Mouse (Mus musculus) stomach, embryonic 14.5 days (tissue): ENCODE measurements at regions not wholly inside any gene's neighbourhood (a gene's known extent, or its start where the extent isn't known, plus 50 kb on each side); places are given as distances from the start of the nearest gene placed in this dataset.

ENCODE experiments used
- ATAC-seq: fragments of 200-750 bp; cut with Nextera tagmentation; 2 replicates; pipeline ENCODE4 v1.8.0; 2017; ENCODE audit warnings: low read depth, moderate TSS enrichment; ENCODE audit not compliant: insufficient number of reproducible peaks, insufficient read depth, low FRiP score
- H3K27ac ChIP-seq: fragments of 300-500 bp; sonication (generic); 2 replicates; pipeline ENCODE4 v1.5.1; 2014; ENCODE audit warnings: mild to moderate bottlenecking, low read length, moderate library complexity, mixed read lengths
- H3K27me3 ChIP-seq: fragments of 300-500 bp; sonication (generic); 2 replicates; pipeline ENCODE4 v1.6.1; 2014; ENCODE audit warnings: low read length, control low read depth, mixed read lengths; ENCODE audit not compliant: control insufficient read depth, insufficient read depth
- H3K36me3 ChIP-seq: fragments of 300-500 bp; sonication (generic); 2 replicates; pipeline ENCODE4 v1.6.1; 2014; ENCODE audit warnings: mild to moderate bottlenecking, control low read depth, low read length, moderate library complexity, mixed read lengths; ENCODE audit not compliant: control insufficient read depth, insufficient read depth
- H3K4me1 ChIP-seq: fragments of 300-500 bp; sonication (generic); 2 replicates; pipeline ENCODE4 v1.6.1; 2014; ENCODE audit warnings: low read length, control low read depth, mixed read lengths; ENCODE audit not compliant: control insufficient read depth, insufficient read depth
- H3K4me2 ChIP-seq: fragments of 300-500 bp; sonication (generic); replicated peaks from 2 replicates; pipeline ENCODE4 v1.6.1; 2014; ENCODE audit warnings: low read depth, low read length, control low read depth
- H3K4me3 ChIP-seq: fragments of 300-500 bp; sonication (generic); 2 replicates; pipeline ENCODE4 v1.5.1; 2014; ENCODE audit warnings: low read depth, low read length, control low read depth
- H3K9ac ChIP-seq: fragments of 300-500 bp; sonication (generic); replicated peaks from 2 replicates; pipeline ENCODE4 v1.6.1; 2014; ENCODE audit warnings: low read depth, mild to moderate bottlenecking, control low read depth, low read length, moderate library complexity, mixed read lengths
- H3K9me3 ChIP-seq: fragments of 300-500 bp; sonication (generic); 2 replicates; pipeline ENCODE4 v1.6.1; 2016; ENCODE audit warnings: low read depth, low read length, control low read depth; ENCODE audit not compliant: control insufficient read depth
- WGBS: fragments of 180-500 bp; shearing (Covaris S2); extraction: QIAGEN DNeasy Blood & Tissue Kit; methylation state at CpG from one replicate; pipeline ENCODE4 v1.1.7; 2014; 5-methylcytosine and 5-hydroxymethylcytosine counted together

DNA sequence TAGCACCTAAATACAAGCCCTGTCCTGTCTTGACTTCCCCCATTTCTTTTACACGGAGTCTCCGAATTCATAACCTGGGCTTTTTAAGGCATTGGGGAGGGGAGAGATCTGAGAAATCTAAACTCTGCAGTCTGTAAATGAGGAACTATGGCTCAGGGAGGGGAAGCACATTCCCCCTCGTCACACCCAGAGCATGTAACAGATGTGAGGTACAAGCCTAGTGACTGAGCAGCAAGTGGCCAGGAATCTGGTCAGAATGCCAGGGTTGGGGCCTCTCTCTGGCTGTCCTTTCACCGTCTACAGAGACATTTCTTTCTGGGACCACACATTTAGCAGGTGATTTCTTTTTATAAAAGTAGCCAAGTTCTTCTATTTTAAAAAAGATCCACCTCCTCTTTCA is 289.4 kb downstream of the Gm826 start:
- Histone ChIP-seq H3K4me1 (no peaks in the 10 kb centered on the region), H3K4me3 (no peak overlapping the region), H3K4me2 (no peak overlapping the region), H3K27ac (no peak overlapping the region), H3K36me3 (no peaks in the 10 kb centered on the region), H3K27me3 (no peaks in the 10 kb centered on the region), H3K9me3 (no peaks in the 10 kb centered on the region), H3K9ac (no peak overlapping the region)
- ATAC-seq = no peak
- 71% methylated on average over 4 of the region's 4 CpGs for WGBS

DNA sequence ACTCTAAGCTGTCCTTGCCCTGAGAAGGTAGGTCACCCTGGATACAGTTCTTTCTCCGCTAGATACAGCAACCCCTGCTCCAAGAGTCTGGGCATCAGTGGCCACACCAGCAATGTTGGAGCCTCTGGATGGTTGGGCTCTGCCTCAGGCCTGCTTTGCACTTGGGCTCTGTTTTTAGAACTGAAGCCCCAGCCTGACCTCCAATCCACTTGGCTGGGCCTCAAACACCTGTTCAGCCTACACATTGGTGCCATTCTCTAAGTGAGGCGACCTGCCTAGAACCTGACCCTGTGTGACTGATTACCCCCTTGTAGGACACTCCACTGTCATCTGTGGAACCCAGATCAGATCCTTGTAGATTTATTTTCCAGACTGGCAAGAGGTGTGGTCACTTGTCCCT is 289.8 kb downstream of the Gm826 start:
- Histone ChIP-seq H3K27ac (no peak overlapping the region), H3K4me1 (no peaks in the 10 kb centered on the region), H3K9me3 (no peaks in the 10 kb centered on the region), H3K36me3 (no peaks in the 10 kb centered on the region), H3K4me3 (no peak overlapping the region), H3K27me3 (no peaks in the 10 kb centered on the region), H3K4me2 (no peak overlapping the region), H3K9ac (no peak overlapping the region)
- no peak for ATAC-seq
- 64% methylated on average over 2 of the region's 2 CpGs for WGBS

DNA sequence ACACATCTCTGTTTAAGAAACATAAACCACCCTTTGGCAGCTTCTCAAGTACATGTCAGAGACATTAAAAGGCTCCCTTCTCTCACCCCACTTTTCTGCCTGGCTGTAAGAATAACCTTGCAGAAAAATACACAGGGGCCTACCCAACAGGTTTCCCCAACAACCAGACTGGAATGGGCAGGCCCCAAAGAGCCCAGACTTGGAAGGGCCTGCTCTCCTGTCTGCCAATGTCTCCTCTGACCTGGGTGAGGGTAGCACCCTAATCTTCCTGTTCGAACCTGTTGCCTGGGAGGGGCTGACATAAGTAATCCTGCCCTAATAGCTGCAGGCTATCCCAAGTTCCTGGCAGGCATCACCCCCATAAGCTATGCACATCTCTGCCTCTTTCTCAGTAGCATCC is 304.5 kb downstream of the Gm826 start:
- WGBS = 80% methylated on average over 1 of the region's 1 CpGs
- ATAC-seq = peak; percentile 28; the same call in 1 of the 2 replicates

DNA sequence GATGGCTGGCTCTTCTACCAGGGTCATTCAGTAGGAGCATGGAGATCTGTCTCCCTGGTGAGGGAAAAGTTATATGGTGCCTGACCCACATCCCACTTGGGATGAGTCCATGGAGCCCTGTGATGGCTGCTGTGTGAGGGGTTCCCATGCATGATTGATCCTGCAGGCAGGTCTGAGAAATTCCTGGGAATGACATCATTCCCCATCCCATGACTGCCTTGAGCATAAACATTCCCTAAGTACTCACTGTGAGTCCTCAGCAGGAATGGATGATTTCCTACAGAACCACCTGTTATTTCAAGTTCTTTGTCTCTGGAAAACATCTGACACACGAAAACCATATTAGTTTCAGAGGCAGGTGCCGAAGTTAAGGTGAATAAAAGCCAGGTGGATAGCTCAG is 305.5 kb downstream of the Gm826 start:
- Histone ChIP-seq H3K4me1 (no peaks in the 10 kb centered on the region; the same call in 1 of the 2 replicates), H3K4me3 (no peak overlapping the region), H3K27ac (no peak overlapping the region), H3K9ac (no peak overlapping the region), H3K27me3 (no peaks in the 10 kb centered on the region), H3K4me2 (no peak overlapping the region), H3K36me3 (no peaks in the 10 kb centered on the region), H3K9me3 (no peaks in the 10 kb centered on the region)
- 71% methylated on average over 2 of the region's 2 CpGs for WGBS
- ATAC-seq = no peak

More for the DNA sequence above, 304.5 kb downstream of the Gm826 start:
- Histone ChIP-seq H3K27ac (no peak overlapping the region), H3K4me2 (no peak overlapping the region), H3K9ac (no peak overlapping the region), H3K4me1 (no peaks in the 10 kb centered on the region; the same call in 1 of the 2 replicates), H3K27me3 (no peaks in the 10 kb centered on the region), H3K9me3 (no peaks in the 10 kb centered on the region), H3K36me3 (no peaks in the 10 kb centered on the region), H3K4me3 (no peak overlapping the region)

DNA sequence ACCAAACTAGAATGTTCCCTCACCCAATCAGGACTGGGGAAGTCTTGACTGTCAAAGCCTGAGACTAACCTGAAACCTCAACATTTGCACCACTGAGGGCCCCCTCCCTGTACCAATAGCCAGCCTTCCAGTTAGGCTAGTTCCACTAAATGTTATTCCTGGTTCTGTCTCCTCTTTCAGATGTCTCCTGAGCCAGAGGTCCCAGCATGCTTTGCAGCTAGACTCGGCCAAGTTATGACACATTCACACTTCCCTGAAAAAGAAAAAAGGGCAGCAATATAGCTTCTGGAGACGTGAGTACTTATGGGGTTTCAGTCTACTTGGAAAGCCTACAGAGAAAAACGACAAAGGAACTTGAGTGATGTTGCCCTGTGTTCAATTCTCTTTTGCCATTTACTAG is 308.1 kb downstream of the Gm826 start:
- Histone ChIP-seq H3K27me3 (no peaks in the 10 kb centered on the region), H3K4me3 (no peak overlapping the region), H3K9ac (no peak overlapping the region), H3K4me1 (no peaks in the 10 kb centered on the region; the same call in 1 of the 2 replicates), H3K4me2 (no peak overlapping the region), H3K36me3 (no peaks in the 10 kb centered on the region), H3K27ac (no peak overlapping the region), H3K9me3 (no peaks in the 10 kb centered on the region)
- no peak for ATAC-seq
- 42% methylated on average over 3 of the region's 3 CpGs for WGBS

DNA sequence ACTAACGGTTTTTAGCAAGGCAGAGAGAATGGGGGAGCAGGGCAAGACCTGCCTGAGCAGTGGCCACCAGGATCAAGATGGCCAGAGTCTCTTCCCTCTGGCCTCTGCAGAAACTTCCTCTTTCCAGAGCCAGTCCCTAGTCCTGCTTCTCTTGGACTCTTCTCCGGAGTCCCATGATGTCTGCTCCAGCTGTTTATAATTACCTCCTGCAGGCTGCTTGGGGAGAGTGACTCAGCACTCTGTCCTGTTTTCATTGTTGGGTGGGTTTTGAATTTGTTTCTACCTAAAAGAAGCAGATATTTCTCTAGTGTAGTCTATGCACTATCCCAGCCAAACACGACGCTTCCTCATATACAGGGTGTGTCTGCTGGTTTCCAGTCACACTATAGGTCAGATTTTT is 312.4 kb downstream of the Gm826 start:
- Histone ChIP-seq H3K4me2 (no peak overlapping the region), H3K9ac (no peak overlapping the region), H3K36me3 (no peaks in the 10 kb centered on the region), H3K27ac (no peak overlapping the region), H3K4me3 (no peak overlapping the region), H3K27me3 (no peaks in the 10 kb centered on the region), H3K9me3 (no peaks in the 10 kb centered on the region), H3K4me1 (0 out of 2 replicates have a peak, but pooled peaks cover 5% of the 10 kb centered on the region)
- 76% methylated on average over 4 of the region's 4 CpGs for whole genome bisulfite sequencing
- no peak for ATAC-seq

DNA sequence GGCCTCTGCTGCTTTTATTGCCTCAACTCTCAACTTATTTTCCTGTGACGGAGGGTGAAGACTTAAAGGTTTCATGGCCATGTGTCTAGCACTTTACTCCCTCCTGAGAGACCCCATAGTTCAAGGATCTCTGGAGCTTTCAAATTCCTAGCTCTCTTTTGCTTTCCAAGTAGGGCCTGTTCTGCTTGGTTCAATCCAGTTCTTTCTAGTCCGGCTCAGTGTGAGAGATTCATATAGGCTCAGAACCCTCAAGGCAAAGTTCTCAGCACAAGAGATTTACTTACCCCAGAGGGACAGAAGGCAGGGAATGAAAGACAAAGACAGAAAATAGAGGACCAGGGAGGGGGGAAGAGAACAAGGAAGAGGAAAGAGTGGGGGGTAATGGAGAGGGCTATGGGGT is 313.1 kb downstream of the Gm826 start:
- H3K9ac ChIP-seq = no peak overlapping the region
- 83% methylated on average over 2 of the region's 2 CpGs for WGBS

DNA sequence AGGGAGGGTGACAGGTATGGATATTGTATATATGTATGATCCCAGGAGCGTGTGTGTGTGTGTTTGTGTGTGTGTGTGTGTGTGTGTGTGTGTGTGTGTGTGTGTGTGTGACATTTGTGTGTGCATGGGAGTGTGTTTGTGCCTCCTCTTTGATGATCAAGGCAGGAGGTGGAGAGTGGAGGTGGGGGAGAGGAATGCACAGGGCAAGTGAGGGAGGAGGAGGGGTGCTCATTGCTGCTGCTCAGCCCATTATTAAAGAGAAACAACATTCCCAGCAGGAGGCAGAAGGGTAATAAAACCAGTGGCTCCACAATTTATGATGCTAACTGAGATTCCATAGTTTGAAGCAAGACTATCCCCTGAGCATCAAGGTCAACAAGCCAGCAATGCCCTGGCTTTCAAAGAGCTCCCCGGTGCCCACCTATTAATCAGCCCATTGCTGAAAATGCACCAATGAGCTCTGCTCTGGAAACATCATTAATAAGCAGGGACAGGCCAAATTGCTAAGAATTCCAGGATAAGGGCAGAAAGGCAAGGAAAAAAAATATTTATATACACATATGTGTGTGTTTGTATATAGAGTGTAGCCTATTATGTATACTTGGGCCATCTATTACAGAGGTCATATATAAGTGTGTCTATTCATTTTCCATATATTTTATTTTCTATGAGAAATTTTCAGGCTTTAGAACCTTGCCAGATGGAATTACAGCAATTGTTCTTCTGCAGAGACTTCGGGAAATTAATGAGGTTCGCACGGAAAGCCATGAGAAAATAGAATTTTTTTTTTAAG is 316.7 kb downstream of the Gm826 start:
- WGBS = 58% methylated on average over 5 of the region's 5 CpGs
- H3K9me3 ChIP-seq = no peaks in the 10 kb centered on the region
- no peaks in the 10 kb centered on the region for H3K36me3 ChIP-seq
- H3K4me2 ChIP-seq = no peak overlapping the region
- ATAC-seq = no peak
- H3K4me3 ChIP-seq = no peak overlapping the region
- H3K27me3 ChIP-seq = no peaks in the 10 kb centered on the region
- H3K4me1 ChIP-seq = 0 out of 2 replicates have a peak, but pooled peaks cover 5% of the 10 kb centered on the region
- H3K9ac ChIP-seq = no peak overlapping the region
- no peak overlapping the region for H3K27ac ChIP-seq

More for the DNA sequence above, 313.1 kb downstream of the Gm826 start:
- no peak overlapping the region for H3K4me3 ChIP-seq
- H3K4me2 ChIP-seq = no peak overlapping the region
- H3K36me3 ChIP-seq = no peaks in the 10 kb centered on the region
- no peak for ATAC-seq
- no peaks in the 10 kb centered on the region for H3K9me3 ChIP-seq
- H3K27ac ChIP-seq = no peak overlapping the region
- H3K4me1 ChIP-seq = 0 out of 2 replicates have a peak, but pooled peaks cover 5% of the 10 kb centered on the region
- H3K27me3 ChIP-seq = no peaks in the 10 kb centered on the region

DNA sequence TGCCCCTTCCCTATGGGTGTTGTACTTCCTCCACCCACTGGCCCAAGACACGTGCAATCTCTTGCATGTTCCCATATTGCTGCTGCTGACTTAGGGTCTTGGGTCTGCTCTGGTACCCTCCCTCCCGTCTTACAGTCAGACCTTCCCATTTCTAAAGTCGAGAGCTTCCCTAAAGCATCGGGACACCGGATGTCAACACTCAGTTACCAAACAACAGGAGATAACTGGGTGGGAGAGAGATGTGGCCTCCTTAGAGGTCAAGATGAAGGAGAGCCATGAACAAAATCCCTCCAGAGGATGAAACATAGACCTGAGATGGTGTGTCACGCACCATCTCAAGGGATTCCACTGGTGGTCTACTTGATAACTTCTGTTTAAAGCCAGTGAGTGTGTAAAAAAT is 322.5 kb downstream of the Gm826 start:
- Histone ChIP-seq H3K4me2 (no peak overlapping the region), H3K36me3 (no peaks in the 10 kb centered on the region), H3K9me3 (no peaks in the 10 kb centered on the region), H3K4me1 (no peaks in the 10 kb centered on the region), H3K4me3 (no peak overlapping the region), H3K27ac (no peak overlapping the region), H3K27me3 (no peaks in the 10 kb centered on the region), H3K9ac (no peak overlapping the region)
- ATAC-seq = no peak
- WGBS = 85% methylated on average over 6 of the region's 6 CpGs
